In the genomic region with DNA sequence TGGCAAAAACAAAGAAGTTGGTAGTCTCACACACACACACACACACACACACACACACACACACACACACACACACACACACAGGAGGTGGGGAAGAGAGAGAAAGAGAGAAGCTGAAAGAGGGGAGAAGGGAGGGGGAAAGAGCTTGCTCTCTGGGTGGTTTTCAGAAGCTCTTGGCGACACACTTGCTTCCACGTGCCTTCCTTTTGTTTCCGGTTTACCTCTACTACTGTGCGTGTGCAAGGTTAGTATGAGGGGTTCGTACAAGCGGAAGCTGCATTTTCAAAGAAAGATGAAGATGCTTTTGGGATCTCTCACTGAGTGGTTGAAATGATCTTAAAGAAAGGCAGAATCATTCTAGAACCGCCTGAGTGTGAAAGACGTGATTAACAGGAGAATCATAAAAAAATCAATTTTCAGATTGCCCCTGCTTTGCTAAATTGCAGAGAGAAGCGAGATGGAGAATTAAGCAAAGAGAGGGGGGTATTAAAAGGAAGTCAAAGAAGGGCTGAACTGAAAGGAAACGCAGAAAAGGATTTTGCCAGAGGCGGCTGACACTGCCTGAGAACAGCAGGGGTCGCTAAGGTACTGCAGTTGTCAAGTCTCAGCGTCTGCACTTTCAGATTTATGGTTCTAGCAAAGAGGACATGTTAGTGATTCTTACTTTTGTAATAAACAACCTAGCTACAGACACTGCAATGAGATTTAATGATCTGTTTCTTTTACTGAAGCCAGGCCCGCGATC, we compare ENCODE assay signal across 8 mouse cellular contexts.
A peak's percentile ranks its signal among the peaks of the same experiment; 100 is the strongest.
DNase-seq lines count a peak whose midpoint lies in the region; TF ChIP-seq lines count a peak whose summit lies in the region.

No protein-coding gene starts in this region.

- H3K79me2 ChIP-seq in myocyte (ENCODE audit: control insufficient read depth, insufficient read depth), result no peaks in the 10 kb centered on the region

- no peaks in the 10 kb centered on the region for H3K4me1 ChIP-seq in kidney, adult 2 months (ENCODE audit: control insufficient read depth, insufficient read depth, low read length)

- peak; percentile 14 for DNase-seq in gastrocnemius, postnatal 14 days
- DNase-seq in gastrocnemius, postnatal 25 days, result no peak
- DNase-seq in cerebellum, postnatal 10 days, result peak; percentile 84 to 87
- DNase-seq in frontal cortex, postnatal 14 days (ENCODE audit: low spot score in 2 of 2), result peak; percentile 49 to 71
- peak; percentile 35 for DNase-seq in kidney, adult 2 months
- DNase-seq in left cerebral cortex, postnatal 4 days, result peak; percentile 72
- DNase-seq in B cell, adult 2 months, result no peak

- 11% methylated on average over 15 of the region's 15 CpGs for WGBS in kidney, adult 2 months

- H3K4me3 ChIP-seq in kidney, adult 2 months (ENCODE audit: insufficient read depth, low read depth, low read length), result no peak overlapping the region
- H3K4me3 ChIP-seq in myocyte, result no peak overlapping the region

- H3K27ac ChIP-seq in kidney, adult 2 months (ENCODE audit: insufficient read depth, low read depth, low read length), result no peak overlapping the region

- TF ChIP-seq CTCF in kidney, adult 2 months (conservative IDR thresholded peaks at IDR 0.05; ENCODE audit: insufficient read depth, insufficient read length, low read depth, low read length), result peak; percentile 66

- no peak overlapping the region for H3ac ChIP-seq in myocyte (ENCODE audit: control insufficient read depth, insufficient read length)

- H3K36me3 ChIP-seq in kidney, adult 2 months (ENCODE audit: control insufficient read depth, insufficient read depth, low read length), result no peaks in the 10 kb centered on the region
- no peaks in the 10 kb centered on the region for H3K36me3 ChIP-seq in myocyte (ENCODE audit: control insufficient read depth, insufficient read depth)

- intact Hi-C loops in gastrocnemius, postnatal 14 days (cut with DNase I; ENCODE audit: low total_unique reads), result loop anchor here (10.0 kb wide), 1 partner anchor 1016 kb away; no protein-coding TSS in a partner anchor
- intact Hi-C loops in left cerebral cortex, postnatal 4 days (cut with DNase I), result loop anchor here (5.0 kb wide), 1 partner anchor 558 kb away; no protein-coding TSS in a partner anchor

- H3K4me2 ChIP-seq in myocyte (ENCODE audit: low read depth), result peak overlapping the region; percentile 67

- TF ChIP-seq POLR2A in kidney, adult 2 months (IDR thresholded peaks at IDR 0.05; ENCODE audit: low read depth, low read length), result no peak
- no peak for TF ChIP-seq POLR2A in myocyte (IDR thresholded peaks at IDR 0.05; ENCODE audit: insufficient read length, low read depth)

- H3K27me3 ChIP-seq in kidney, adult 2 months (replicated peaks; ENCODE audit: control insufficient read depth, insufficient read depth, low read length), result peaks cover 1% of the 10 kb centered on the region; the same call in 1 of the 2 replicates
- no peaks in the 10 kb centered on the region for H3K27me3 ChIP-seq in myocyte (ENCODE audit: control insufficient read depth, insufficient read depth, insufficient read length)

TF ChIP-seq in myocyte, 11 proteins besides CTCF, POLR2A, EP300 and RAD21:
- no peak for TF ChIP-seq CEBPB (IDR thresholded peaks at IDR 0.05; ENCODE audit: insufficient read depth, poor library complexity, severe bottlenecking)
- no peak for TF ChIP-seq REST (IDR thresholded peaks at IDR 0.05; ENCODE audit: insufficient read depth, insufficient read length)
- no peak for TF ChIP-seq MYOG (IDR thresholded peaks at IDR 0.05; ENCODE audit: control insufficient read depth in 1 of 3, insufficient read depth in 1 of 3, insufficient read length in 2 of 3, low read depth in 2 of 3)
- no peak for TF ChIP-seq SRF (IDR thresholded peaks at IDR 0.05; ENCODE audit: control insufficient read depth, insufficient read length, low read depth)
- TF ChIP-seq TCF12 (IDR thresholded peaks at IDR 0.05; ENCODE audit: insufficient read depth, poor library complexity, severe bottlenecking), result no peak
- TF ChIP-seq E2F4 (IDR thresholded peaks at IDR 0.05; ENCODE audit: insufficient read depth), result no peak
- no peak for TF ChIP-seq POLR2AphosphoS2 (IDR thresholded peaks at IDR 0.05; ENCODE audit: insufficient read length, low read depth)
- no peak for TF ChIP-seq USF1 (IDR thresholded peaks at IDR 0.05; ENCODE audit: low read depth)
- TF ChIP-seq MAX (IDR thresholded peaks at IDR 0.05; ENCODE audit: low read depth), result no peak
- no peak for TF ChIP-seq TCF3 (IDR thresholded peaks at IDR 0.05; ENCODE audit: insufficient read length, low read depth)

Comparison
In these comparisons a context has a peak if more than half of its experiments do, and no peak if none do; other contexts are left out.
1. DNase-seq: peak in gastrocnemius, postnatal 14 days (single experiment), cerebellum, postnatal 10 days (2 of 2), frontal cortex, postnatal 14 days (2 of 2), kidney, adult 2 months (single experiment) and left cerebral cortex, postnatal 4 days (single experiment); none in gastrocnemius, postnatal 25 days (single experiment) and B cell, adult 2 months (0 of 2).